Mouse (Mus musculus) regulatory T cell (primary cell): ENCODE measurements around the gene Sigmar1.

ENCODE experiments used
- in situ Hi-C: fragments of 300-600 bp; cut with MboI, MseI; formaldehyde crosslinking; loops from one replicate; pipeline ENCODE4 v1.15.1; 2025; ENCODE audit warnings: high pct_unique_total_duplicates

Gene Sigmar1

GRCm38 (mm10) chr4:41713197-41714067 is 42.5 kb downstream of the Sigmar1 start, which contains the start of gene Rpp25l:
Rpp25l (minus strand) TSS chr4:41713534.
- in situ Hi-C loops: loop anchor here (25.0 kb wide), 1 partner anchor 626 kb away; the partner anchor contains the start of gene Aqp3

GRCm38 (mm10) chr4:41712421-41713196 is 43.3 kb downstream of the Sigmar1 start:
- in situ Hi-C loops: loop anchor here (25.0 kb wide), 1 partner anchor 625 kb away; the partner anchor contains the start of gene Aqp3

DNA sequence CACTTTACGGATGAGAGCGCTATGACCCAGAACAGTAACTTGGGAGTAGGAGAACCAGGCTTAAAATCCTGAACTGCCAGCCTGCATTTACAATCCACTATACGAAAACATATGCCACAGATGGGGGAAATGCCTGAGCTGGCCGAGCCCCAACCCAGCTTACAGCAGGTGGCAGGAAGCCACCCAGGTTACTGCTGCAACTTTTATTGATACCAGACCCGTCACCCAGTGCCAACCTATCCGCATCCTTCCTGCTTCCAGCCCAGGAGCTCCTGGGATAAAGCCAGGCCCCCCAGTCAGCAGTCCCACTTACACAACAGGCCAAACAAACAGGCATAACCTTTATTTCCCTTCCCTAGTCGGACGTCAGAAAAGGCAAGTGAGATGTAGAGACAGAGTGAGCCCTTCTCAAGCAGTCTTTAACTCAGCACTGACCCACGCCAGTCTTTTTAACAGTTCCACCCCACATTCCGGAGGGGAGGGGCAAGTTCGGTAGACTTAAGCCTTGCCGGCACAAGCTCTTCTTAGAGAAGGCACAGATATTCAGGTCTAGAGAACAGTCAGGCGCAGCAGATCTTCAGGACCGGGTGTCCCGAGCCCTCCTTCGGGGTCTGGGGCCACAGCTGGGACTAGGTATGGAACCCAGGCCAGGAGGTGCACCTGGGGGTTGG is 44.1 kb downstream of the Sigmar1 start:
- in situ Hi-C loops: loop anchor here (25.0 kb wide), 1 partner anchor 625 kb away; the partner anchor contains the start of gene Aqp3

GRCm38 (mm10) chr4:41710229-41710628 is 45.7 kb downstream of the Sigmar1 start:
- in situ Hi-C loops: loop anchor here (25.0 kb wide), 1 partner anchor 623 kb away; the partner anchor contains the start of gene Aqp3

DNA sequence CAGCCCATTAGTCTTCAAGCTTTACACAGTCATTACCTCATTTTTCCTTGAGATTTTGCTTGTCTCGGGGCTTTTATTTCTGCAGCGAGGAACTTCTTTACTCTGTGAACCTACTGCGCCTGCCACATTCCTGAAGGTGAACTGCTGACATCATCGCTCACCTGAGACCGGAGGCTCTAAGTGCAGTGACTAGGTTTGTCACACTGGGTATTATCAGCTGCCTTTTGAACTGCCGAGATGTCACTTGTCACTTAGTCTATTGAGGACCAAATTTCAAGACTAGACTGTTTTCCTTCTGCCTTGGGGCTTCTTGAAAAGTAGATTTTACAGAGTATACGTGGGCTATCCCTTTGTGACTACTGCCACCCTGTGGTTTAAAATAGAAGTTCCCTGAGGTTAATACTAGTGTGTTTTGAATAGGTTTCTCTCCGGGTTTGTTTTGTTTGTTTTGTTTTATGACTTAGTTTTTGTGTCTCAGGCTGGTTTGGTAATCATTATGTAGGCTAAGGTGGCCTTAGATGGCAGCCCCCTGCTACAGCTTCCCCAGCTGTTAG is 47.7 kb downstream of the Sigmar1 start:
- in situ Hi-C loops: loop anchor here (25.0 kb wide), 1 partner anchor 621 kb away; the partner anchor contains the start of gene Aqp3

- in situ Hi-C loops: loop anchor here (25.0 kb wide), 1 partner anchor 620 kb away; the partner anchor contains the start of gene Aqp3
Observed at GRCm38 (mm10) chr4:41707011-41707535, 48.9 kb downstream of the Sigmar1 start.

DNA sequence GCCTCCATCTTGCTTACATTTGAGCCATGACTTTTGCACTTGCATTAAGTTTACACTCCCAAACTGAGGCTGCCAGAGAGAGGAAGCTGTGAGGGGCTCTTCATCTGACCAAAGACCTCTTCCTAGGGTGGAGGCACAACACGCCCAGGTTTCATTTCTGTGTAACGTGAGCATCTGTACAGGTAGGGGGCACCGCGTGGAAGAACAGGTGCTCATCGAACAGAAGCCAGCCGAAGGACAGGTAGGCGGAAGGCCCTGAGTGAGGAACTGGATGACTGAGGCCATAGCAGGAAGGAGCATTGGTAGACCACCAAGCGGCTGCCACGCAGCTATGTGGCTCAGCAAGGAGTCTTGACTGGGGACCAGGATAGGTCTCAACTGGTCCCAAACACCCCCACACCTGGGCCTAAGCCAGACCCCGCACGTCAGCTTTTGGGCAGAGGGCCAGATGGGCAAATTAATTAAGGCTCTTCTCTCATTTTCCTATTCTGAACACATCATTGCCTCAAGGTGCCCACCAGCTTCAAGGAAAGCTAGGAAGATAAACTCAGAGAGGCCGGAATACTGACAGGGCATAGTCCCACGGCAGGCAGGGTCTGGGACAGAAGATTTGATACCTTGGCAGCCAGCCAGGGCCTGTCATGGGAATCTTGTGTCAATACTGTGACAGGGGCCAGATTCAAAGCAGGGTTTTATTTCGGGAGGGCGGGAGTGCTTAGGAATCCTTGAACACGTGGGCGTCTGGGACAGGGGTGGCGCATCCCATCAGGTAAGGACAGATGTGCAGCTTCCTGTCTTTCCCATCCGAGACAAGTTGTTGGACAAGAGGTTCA is 49.8 kb downstream of the Sigmar1 start:
- in situ Hi-C loops: loop anchor here (25.0 kb wide), 1 partner anchor 619 kb away; the partner anchor contains the start of gene Aqp3

GRCm38 (mm10) chr4:41704651-41705050 is 51.3 kb downstream of the Sigmar1 start:
- in situ Hi-C loops: loop anchor here (25.0 kb wide), 1 partner anchor 617 kb away; the partner anchor contains the start of gene Aqp3

DNA sequence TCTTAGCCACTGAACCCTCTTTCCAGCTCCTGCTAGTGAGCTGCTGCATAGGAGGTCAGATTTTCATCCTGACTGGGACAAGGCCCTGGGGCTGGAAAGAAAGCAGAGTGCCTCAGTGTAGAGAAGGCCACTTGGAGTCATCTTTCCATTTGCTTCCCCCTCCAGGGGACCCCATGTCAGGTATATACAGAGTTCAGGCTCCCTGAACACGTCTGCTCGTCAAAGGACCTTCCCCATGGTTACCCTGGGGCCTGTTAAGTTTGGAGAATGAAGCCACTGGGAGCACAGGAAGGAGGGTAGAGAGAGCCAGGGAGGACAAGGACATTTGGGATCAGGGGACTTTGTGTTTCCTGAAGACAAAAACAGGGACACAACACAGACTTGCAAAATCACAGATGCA is 53.7 kb downstream of the Sigmar1 start:
- in situ Hi-C loops: loop anchor here (25.0 kb wide), 1 partner anchor 615 kb away; the partner anchor contains the start of gene Aqp3

DNA sequence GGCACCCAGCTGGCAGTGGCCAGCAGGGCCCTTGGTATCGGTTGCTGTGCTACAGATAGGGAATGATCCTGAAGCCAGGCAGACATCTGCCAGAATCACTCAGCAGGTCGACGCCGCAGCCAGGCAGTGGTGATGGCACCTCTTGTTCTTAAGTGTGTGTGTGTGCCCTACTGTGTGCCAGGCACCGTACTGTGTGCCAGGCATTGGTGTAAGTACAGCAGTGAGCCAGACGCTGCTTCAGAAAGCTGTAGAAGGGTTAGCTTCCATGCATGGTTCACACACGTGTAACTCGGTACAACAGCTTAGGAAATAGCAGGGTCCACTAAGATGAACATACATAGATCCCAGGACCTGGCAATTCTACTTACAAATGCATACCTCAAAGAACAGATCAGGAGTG is 55.7 kb downstream of the Sigmar1 start:
- in situ Hi-C loops: loop anchor here (25.0 kb wide), 1 partner anchor 613 kb away; the partner anchor contains the start of gene Aqp3

- in situ Hi-C loops: loop anchor here (5.0 to 25.0 kb wide), 2 partner anchors 473 to 612 kb away; partner anchors contain the start of gene Aqp3
Observed at GRCm38 (mm10) chr4:41699783-41700182, 56.2 kb downstream of the Sigmar1 start, which contains the start of gene Il11ra1. Il11ra1 (plus strand) TSS chr4:41699989.

DNA sequence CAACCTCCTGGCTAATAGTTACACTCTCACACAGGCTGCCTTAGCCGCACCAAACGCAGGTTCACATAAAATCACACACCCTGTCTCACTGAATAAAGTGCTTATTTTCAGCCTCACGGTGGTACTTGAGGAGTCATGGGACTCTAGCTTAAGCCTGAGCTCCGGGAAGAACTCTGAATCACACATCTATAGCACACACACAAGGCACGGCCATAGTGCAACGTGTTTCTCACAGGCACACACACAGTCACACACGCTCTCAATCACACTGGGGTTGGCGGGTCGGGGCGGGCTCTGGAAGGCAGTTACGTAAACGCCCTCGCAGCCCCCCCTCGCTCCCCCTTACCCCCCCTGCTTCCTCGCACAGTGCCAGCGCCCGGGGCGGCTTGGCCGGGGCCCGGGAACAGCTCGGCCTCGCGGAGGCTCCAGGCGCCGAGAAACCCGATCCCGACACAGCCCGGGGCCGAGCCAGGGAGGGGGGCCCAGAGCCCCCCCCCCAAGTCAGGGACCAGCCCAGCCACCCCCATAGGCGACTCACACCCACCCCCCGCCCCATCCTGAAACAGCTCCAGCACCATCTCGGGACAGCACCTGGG is 57.4 kb downstream of the Sigmar1 start:
- in situ Hi-C loops: loop anchor here (5.0 kb wide), 1 partner anchor 474 kb away; no protein-coding TSS in a partner anchor

DNA sequence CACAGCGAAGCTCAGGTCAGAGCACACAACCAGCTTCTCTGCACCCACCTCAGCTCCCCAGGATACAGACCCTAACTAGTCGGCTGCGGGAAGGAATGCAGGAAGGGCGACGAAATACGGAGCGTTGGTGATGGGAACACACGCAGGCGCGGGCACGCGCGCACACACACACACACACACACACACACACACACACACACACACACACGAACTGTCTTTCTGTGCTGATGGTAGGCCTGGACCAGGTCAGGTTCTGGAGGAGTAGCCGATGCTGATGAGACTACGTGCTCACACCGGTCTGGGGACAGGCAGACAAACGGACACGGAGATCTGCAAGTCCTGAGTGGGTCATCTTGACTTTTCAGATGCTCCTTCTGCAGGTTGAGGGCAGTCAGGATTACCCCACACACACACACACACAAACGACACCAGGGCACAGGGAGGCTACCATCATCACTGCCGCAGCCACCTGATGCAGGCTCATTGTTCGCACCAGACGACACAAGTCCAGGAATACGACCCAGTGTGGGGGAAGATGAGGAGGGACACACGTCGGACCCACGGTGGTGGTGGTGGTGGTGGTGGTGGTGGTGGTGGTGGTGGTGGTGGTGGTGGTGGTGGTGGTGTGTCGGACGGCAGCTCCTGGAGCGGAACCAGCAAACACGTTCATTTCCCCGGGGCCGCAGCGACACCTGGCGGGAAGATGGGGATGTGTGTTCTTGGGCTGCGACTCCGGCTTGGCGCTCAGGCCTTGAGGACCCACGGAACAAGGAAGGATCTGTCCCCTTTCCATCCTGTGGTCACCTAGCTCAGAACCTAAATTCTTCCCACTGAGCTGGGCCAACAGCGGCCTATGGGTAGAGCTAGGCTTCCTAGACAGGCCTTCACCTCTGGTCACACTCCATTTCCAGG is 58.8 kb downstream of the Sigmar1 start, which contains the start of gene Cntfr:
Cntfr (minus strand) TSS at position 160 of the 912 bp plus-strand sequence.
- in situ Hi-C loops: loop anchor here (5.0 kb wide), 1 partner anchor 475 kb away; no protein-coding TSS in a partner anchor

- in situ Hi-C loops: loop anchor here (5.0 kb wide), 1 partner anchor 476 kb away; no protein-coding TSS in a partner anchor
Observed at GRCm38 (mm10) chr4:41696452-41696851, 59.5 kb downstream of the Sigmar1 start.

- in situ Hi-C loops: loop anchor here (5.0 kb wide), 1 partner anchor 477 kb away; no protein-coding TSS in a partner anchor
Observed at GRCm38 (mm10) chr4:41695800-41696199, 60.2 kb downstream of the Sigmar1 start.

DNA sequence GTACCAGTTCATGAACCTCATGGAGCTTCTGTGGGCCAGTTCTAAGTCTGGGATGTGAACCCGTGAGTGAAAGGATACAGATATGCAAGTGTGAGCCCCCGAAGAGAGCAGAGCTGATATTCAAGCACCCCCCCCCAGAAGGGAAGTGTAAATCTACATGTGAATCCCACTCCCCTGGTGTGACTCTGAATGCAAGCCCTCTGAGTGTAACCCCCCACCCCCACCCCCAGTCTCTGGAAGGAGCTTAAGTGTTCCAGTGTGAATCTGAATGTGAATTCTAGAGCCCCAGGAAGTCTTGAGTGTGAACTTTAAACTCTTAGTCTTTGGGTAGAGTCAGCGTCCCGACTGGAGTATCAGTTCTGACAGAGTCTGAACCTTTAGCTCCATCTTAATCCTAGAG is 62.4 kb downstream of the Sigmar1 start:
- in situ Hi-C loops: loop anchor here (5.0 kb wide), 1 partner anchor 979 kb away; no protein-coding TSS in a partner anchor

- in situ Hi-C loops: loop anchor here (5.0 kb wide), 1 partner anchor 982 kb away; no protein-coding TSS in a partner anchor
Observed at GRCm38 (mm10) chr4:41690014-41690413, 65.9 kb downstream of the Sigmar1 start.
